Mouse (Mus musculus): ENCODE data around the gene Abhd13. TPM values are rescaled to one million over a fixed set of nuclear protein-coding genes. Genes with fewer than 3 reads are reported as not detected.

Abhd13 gene
- total RNA-seq, 2 experiments from 2014 or later, result 11.3 to 13.0 TPM

DNA sequence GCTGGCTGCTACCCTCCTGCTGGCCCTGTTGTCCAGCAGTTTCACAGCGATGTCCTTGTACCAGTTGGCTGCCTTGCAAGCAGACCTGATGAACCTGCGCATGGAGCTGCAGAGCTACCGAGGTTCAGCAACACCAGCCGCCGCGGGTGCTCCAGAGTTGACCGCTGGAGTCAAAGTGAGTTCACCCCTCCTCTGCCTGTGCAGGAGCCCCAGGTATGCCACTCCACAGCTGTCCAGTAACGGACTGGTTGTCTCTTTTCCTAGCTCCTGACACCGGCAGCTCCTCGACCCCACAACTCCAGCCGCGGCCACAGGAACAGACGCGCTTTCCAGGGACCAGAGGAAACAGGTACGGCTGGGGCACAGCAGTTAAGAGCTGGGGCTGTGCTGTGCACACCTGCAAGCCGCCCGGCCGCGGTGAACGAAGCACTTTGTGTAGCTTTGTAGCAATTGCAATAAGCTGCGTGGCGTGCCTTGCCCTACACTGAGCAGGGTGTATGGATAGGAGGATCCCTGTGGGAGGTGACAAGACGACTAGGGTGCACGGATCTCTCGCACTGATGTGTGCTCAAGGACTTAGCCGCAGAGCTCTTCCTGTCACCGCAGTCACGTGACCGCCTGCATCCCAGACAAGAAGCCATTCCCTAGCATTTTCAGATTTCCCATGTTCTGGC lies 29.6 kb downstream of the Abhd13 start:
- intact Hi-C loops (cut with DNase I), result no loop called here
- DNase-seq (ENCODE audit: low spot score), result no peak

- DNase-seq (ENCODE audit: low spot score), result no peak
- intact Hi-C loops (cut with DNase I), result no loop called here
Measured at GRCm38 (mm10) chr8:10007660-10008028, 30.1 kb downstream of the Abhd13 start.

- intact Hi-C loops (cut with DNase I), result no loop called here
- no peak for DNase-seq (ENCODE audit: low spot score)
Measured at GRCm38 (mm10) chr8:10016252-10016651, 38.7 kb downstream of the Abhd13 start.

DNA sequence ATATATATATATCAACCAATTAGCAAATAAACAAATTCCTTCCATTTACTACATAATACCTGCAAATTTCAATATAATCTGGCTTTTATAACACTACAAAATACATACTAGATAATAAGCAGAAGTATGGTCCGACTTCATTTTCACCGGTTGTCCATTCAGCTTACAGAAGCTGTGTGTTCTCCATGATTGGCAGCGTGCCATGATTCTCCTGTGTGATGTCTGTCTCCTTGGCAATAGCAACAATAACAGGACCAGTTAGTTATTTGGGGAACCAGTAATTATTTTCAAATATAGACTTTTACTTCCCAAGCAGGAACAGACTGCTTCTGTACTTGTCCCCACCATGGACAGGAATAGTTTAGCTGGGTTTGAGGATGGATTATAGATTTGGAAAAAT lies 39.7 kb downstream of the Abhd13 start:
- DNase-seq (ENCODE audit: low spot score), result no peak
- intact Hi-C loops (cut with DNase I), result no loop called here

DNA sequence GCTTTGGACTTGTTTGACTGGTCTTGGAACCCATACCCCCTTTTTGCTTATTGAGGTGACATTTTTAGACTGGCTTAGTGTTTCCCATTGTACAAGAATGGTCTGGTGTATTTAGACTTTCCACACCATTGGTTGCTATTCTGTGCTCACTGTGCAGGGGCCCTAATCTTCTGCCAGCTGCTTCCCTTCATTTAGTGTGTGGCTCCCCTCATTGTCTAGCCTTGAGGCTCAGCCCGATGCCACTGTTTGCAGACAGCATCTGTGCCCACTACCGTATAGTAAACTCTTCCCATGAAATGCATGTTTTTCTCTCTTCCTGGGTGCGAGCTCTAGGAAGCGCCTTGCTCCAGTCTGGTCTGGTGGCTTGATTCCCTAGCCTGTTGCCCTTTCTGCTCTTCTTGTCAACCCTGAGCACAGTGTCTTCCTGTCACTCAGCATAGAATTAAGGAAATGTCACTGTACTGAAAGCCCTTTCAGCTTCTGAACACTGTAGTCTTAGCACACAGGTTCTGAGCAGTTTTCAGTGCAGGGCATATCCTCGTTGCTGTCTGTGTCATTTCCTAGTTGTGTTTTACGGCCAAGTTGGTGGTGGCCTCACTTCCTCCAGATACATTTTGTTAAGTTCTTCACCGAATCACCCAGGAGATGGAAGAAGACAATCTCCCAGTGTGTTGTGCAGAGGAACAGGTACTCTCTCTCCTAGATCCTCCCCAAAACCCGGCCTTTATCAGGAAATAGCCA lies 53.0 kb downstream of the Abhd13 start:
- intact Hi-C loops (cut with DNase I), result no loop called here
- DNase-seq (ENCODE audit: low spot score), result no peak

DNA sequence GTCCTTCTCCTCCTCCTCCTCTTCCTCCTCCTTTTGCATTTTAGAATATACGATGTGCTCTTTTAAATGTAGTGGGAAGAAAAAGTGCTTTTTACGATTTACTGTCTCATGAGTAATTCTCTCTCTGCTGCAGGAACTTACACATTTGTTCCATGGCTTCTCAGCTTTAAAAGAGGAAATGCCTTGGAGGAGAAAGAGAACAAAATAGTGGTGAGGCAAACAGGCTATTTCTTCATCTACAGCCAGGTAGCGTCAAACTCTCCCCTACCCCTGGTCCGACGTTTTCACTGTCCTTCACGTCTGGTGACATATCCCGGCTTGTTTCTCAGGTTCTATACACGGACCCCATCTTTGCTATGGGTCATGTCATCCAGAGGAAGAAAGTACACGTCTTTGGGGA lies 53.7 kb downstream of the Abhd13 start:
- intact Hi-C loops (cut with DNase I), result no loop called here

GRCm38 (mm10) chr8:10040866-10041265 lies 63.4 kb downstream of the Abhd13 start:
- DNase-seq (ENCODE audit: low spot score), result no peak
- intact Hi-C loops (cut with DNase I), result loop anchor here (5.0 to 10.0 kb wide), 2 partner anchors 194 to 261 kb away; no protein-coding TSS in a partner anchor

More for the DNA sequence above, 53.7 kb downstream of the Abhd13 start:
- DNase-seq (ENCODE audit: low spot score), result no peak

Other genes with a start within 250 kb of the Abhd13 start
- gene Fam155a, start 206.5 kb upstream of the Abhd13 start, total RNA-seq (2021), result not detected
- gene Gm10217, start 113.5 kb upstream of the Abhd13 start, total RNA-seq (2021), result not detected
- gene Lig4, start within 50 bp of the Abhd13 start, total RNA-seq (2021), result 1 to 10 TPM; 5.0 to 5.1 TPM
- gene Tnfsf13b, start 28.8 kb downstream of the Abhd13 start, total RNA-seq (2021), result 1 to 10 TPM; 4.2 to 4.4 TPM
- gene Myo16, start 176.2 kb downstream of the Abhd13 start, total RNA-seq (2021), result 1 to 10 TPM; 7.4 to 9.1 TPM